Mouse (Mus musculus): Measurements from ENCODE around the gene Gpat2.

GRCm38 (mm10) chr2:127383881-127384280, 41.1 kb upstream of the Gpat2 start:
- TF ChIP-seq POLR2A (IDR thresholded peaks at IDR 0.05; ENCODE audit: borderline replicate concordance, extremely low read depth, low read depth, low read length) (no peak), CTCF (IDR thresholded peaks at IDR 0.05; ENCODE audit: insufficient read depth, low read length) (no peak)

Measured in lung, adult 2 months (tissue).